Mouse (Mus musculus) liver, adult 2 months (tissue): ENCODE data around the gene Usf1.

Experiments used
- CTCF ChIP-seq: fragments of 200-500 bp; IDR thresholded peaks from 2 replicates; pipeline ENCODE4 v1.5.1; 2011; ENCODE audit warnings: low read depth, low read length, control low read depth
- POLR2A ChIP-seq: fragments of 200-500 bp; IDR thresholded peaks from 2 replicates; pipeline ENCODE4 v1.6.1; 2011; ENCODE audit warnings: low read length, control low read depth; ENCODE audit not compliant: insufficient read depth; ENCODE audit errors: extremely low read depth

- TF ChIP-seq CTCF (no peak), POLR2A (peak; percentile 64)
These were observed at the start of gene Usf1 for GRCm38 (mm10) chr1:171410947-171411484.
